Mouse (Mus musculus) lung, adult 2 months (tissue): Measurements from ENCODE around the gene Zscan12. TPM values are rescaled to one million over a fixed set of nuclear protein-coding genes. Genes with fewer than 3 reads are reported as not detected.
A peak's percentile ranks its signal among the peaks of the same experiment; 100 is the strongest.

ENCODE experiments used
- DNase-seq: peaks from one replicate; pipeline ENCODE4 v3.0.0; 2022
- H3K4me1 ChIP-seq: fragments of 200-500 bp; 2 replicates; pipeline ENCODE4 v1.6.1; 2011; ENCODE audit warnings: low read length; ENCODE audit not compliant: control insufficient read depth, insufficient read depth
- H3K4me3 ChIP-seq: fragments of 200-500 bp; replicated peaks from 2 replicates; pipeline ENCODE3; 2011; ENCODE audit warnings: low read depth, mild to moderate bottlenecking, control low read depth, low read length; ENCODE audit errors: extremely low read depth
- CTCF ChIP-seq: fragments of 200-500 bp; IDR thresholded peaks from 2 replicates; pipeline ENCODE4 v1.5.1; 2011; ENCODE audit warnings: mild to moderate bottlenecking, low read length, control low read depth; ENCODE audit not compliant: insufficient read depth
- POLR2A ChIP-seq: fragments of 200-500 bp; IDR thresholded peaks from 2 replicates; pipeline ENCODE4 v1.6.1; 2011; ENCODE audit warnings: low read depth, mild to moderate bottlenecking, control low read depth, low read length, borderline replicate concordance; ENCODE audit errors: extremely low read depth
- WGBS: fragments of 180-500 bp; shearing (Covaris S2); methylation state at CpG from one replicate; pipeline ENCODE4 v1.1.7; 2018; 5-methylcytosine and 5-hydroxymethylcytosine counted together
- polyA plus RNA-seq: library from polyadenylated mRNA; depleted of rRNA; stranded (reverse); fragments of >200 nt; gene quantifications from 2 replicates; pipeline ENCODE4 v1.2.3, GENCODE M21; 2012; rRNA removed

Zscan12 gene
- 1.1 and 1.8 TPM in 2 replicates for polyA plus RNA-seq

- peaks cover 3% of the 10 kb centered on the region for H3K4me1 ChIP-seq
- peak; percentile 82 for DNase-seq
- TF ChIP-seq POLR2A (peak; percentile 86; the same call in 1 of the 2 replicates), CTCF (no peak)
- WGBS: under 1% methylated on average over 29 of the region's 29 CpGs
- H3K4me3 ChIP-seq: peak within 1 kb of the TSS; percentile 86
Measured at GRCm38 (mm10) chr13:21362621-21363248, at the start of gene Zscan12. Gene Zscan12, plus strand, starts transcription at chr13:21362820.

- TF ChIP-seq POLR2A (no peak), CTCF (no peak)
- 54% methylated on average over 3 of the region's 5 CpGs for WGBS
- no peak for DNase-seq
Measured at GRCm38 (mm10) chr13:21312854-21313253, 49.8 kb upstream of the Zscan12 start.

GRCm38 (mm10) chr13:21313903-21314302, 48.7 kb upstream of the Zscan12 start:
- Histone ChIP-seq H3K4me3 (no peak overlapping the region), H3K4me1 (no peaks in the 10 kb centered on the region)
- 72% methylated on average over 4 of the region's 4 CpGs for WGBS
- DNase-seq: no peak
- TF ChIP-seq CTCF: no peak
- no peak for TF ChIP-seq POLR2A

More at GRCm38 (mm10) chr13:21312854-21313253, 49.8 kb upstream of the Zscan12 start:
- H3K4me1 ChIP-seq: no peaks in the 10 kb centered on the region
- no peak overlapping the region for H3K4me3 ChIP-seq

GRCm38 (mm10) chr13:21320262-21320661, 42.4 kb upstream of the Zscan12 start:
- WGBS: 52% methylated on average over 3 of the region's 3 CpGs
- no peak for DNase-seq
- TF ChIP-seq POLR2A (no peak), CTCF (no peak)
- H3K4me1 ChIP-seq: no peaks in the 10 kb centered on the region
- H3K4me3 ChIP-seq: no peak overlapping the region

- no peaks in the 10 kb centered on the region for H3K4me1 ChIP-seq
- DNase-seq: no peak
- 26% methylated on average over 18 of the region's 18 CpGs for WGBS
- no peak overlapping the region for H3K4me3 ChIP-seq
- no peak for TF ChIP-seq POLR2A
- no peak for TF ChIP-seq CTCF
Measured at GRCm38 (mm10) chr13:21321890-21322494, 40.6 kb upstream of the Zscan12 start.

- peaks cover 3% of the 10 kb centered on the region for H3K4me1 ChIP-seq
- H3K4me3 ChIP-seq: no peak overlapping the region
- TF ChIP-seq POLR2A: no peak
- TF ChIP-seq CTCF: no peak
- WGBS: 24% methylated on average over 18 of the region's 18 CpGs
- DNase-seq: no peak
Measured at GRCm38 (mm10) chr13:21322509-21323375, 39.9 kb upstream of the Zscan12 start.

GRCm38 (mm10) chr13:21323405-21323804, 39.2 kb upstream of the Zscan12 start:
- Histone ChIP-seq H3K4me3 (no peak overlapping the region), H3K4me1 (peaks cover 3% of the 10 kb centered on the region)
- WGBS: 57% methylated on average over 6 of the region's 6 CpGs
- DNase-seq: no peak
- TF ChIP-seq CTCF: no peak
- no peak for TF ChIP-seq POLR2A

- 9% methylated on average over 4 of the region's 4 CpGs for WGBS
- H3K4me1 ChIP-seq: peaks cover 3% of the 10 kb centered on the region
- no peak for DNase-seq
- no peak overlapping the region for H3K4me3 ChIP-seq
- TF ChIP-seq CTCF (0 out of 2 replicates have a peak, but pooled peaks have one; percentile 8), POLR2A (no peak)
Measured at GRCm38 (mm10) chr13:21326191-21326590, 36.4 kb upstream of the Zscan12 start.

- DNase-seq: peak; percentile 77
- H3K4me1 ChIP-seq: peaks cover 3% of the 10 kb centered on the region
- H3K4me3 ChIP-seq: peak overlapping the region; percentile 93
- WGBS: under 1% methylated on average over 24 of the region's 24 CpGs
- peak; percentile 75 for TF ChIP-seq CTCF
- TF ChIP-seq POLR2A: no peak
Measured at GRCm38 (mm10) chr13:21326657-21327211, 35.9 kb upstream of the Zscan12 start.

GRCm38 (mm10) chr13:21327424-21327823, 35.2 kb upstream of the Zscan12 start:
- DNase-seq: no peak
- Histone ChIP-seq H3K4me1 (peaks cover 3% of the 10 kb centered on the region), H3K4me3 (no peak overlapping the region)
- 1% methylated on average over 9 of the region's 9 CpGs for WGBS
- TF ChIP-seq CTCF (no peak), POLR2A (no peak)
